Mouse (Mus musculus): ENCODE results near the gene Rer1. TPM values are rescaled to one million over a fixed set of nuclear protein-coding genes. Genes with fewer than 3 reads are reported as not detected.

Rer1 gene
- polyA plus RNA-seq (2012; ENCODE audit: insufficient read depth, low replicate concordance) = 18.8 and 58.8 TPM in 2 replicates

- peak; percentile 99 for TF ChIP-seq FLI1 (IDR thresholded peaks at IDR 0.05; ENCODE audit: low read length)
- no peak for TF ChIP-seq GATA1 (IDR thresholded peaks at IDR 0.05; ENCODE audit: borderline replicate concordance, low read length)
- H3K27me3 ChIP-seq (replicated peaks) = no peaks in the 10 kb centered on the region
- H3K36me3 ChIP-seq (replicated peaks; ENCODE audit: low read length) = peaks cover 49% of the 10 kb centered on the region
- no peaks in the 10 kb centered on the region for H3K9me3 ChIP-seq
- H3K4me1 ChIP-seq = peaks cover 54% of the 10 kb centered on the region
- peak within 1 kb of the TSS; percentile 99 for H3K4me3 ChIP-seq (replicated peaks)
Measured at GRCm38 (mm10) chr4:155086108-155087024, at the start of gene Rer1, which contains the start of gene Morn1. TSS of gene Rer1 (minus strand) at chr4:155086382. TSS of gene Morn1 (plus strand) at chr4:155086577.

- peaks cover 4% of the 10 kb centered on the region for H3K36me3 ChIP-seq (replicated peaks; ENCODE audit: low read length)
- peaks cover 47% of the 10 kb centered on the region for H3K27me3 ChIP-seq (replicated peaks)
- peak overlapping the region; percentile 19 for H3K4me3 ChIP-seq (replicated peaks)
- TF ChIP-seq GATA1 (IDR thresholded peaks at IDR 0.05; ENCODE audit: borderline replicate concordance, low read length) (no peak), FLI1 (IDR thresholded peaks at IDR 0.05; ENCODE audit: low read length) (no peak)
- peaks cover 8% of the 10 kb centered on the region for H3K9me3 ChIP-seq
- H3K4me1 ChIP-seq = peaks cover 54% of the 10 kb centered on the region
Measured at GRCm38 (mm10) chr4:155134686-155135172, 48.5 kb upstream of the Rer1 start.

- Histone ChIP-seq H3K4me1 (peaks cover 63% of the 10 kb centered on the region), H3K9me3 (peaks cover 8% of the 10 kb centered on the region), H3K4me3 (replicated peaks) (no peak overlapping the region), H3K27me3 (replicated peaks) (peaks cover 47% of the 10 kb centered on the region), H3K36me3 (replicated peaks; ENCODE audit: low read length) (peaks cover 11% of the 10 kb centered on the region)
- TF ChIP-seq FLI1 (IDR thresholded peaks at IDR 0.05; ENCODE audit: low read length) (no peak), GATA1 (IDR thresholded peaks at IDR 0.05; ENCODE audit: borderline replicate concordance, low read length) (no peak)
Measured at GRCm38 (mm10) chr4:155133658-155134417, 47.7 kb upstream of the Rer1 start.

- Histone ChIP-seq H3K27me3 (replicated peaks) (peaks cover 47% of the 10 kb centered on the region), H3K9me3 (peaks cover 8% of the 10 kb centered on the region), H3K36me3 (replicated peaks; ENCODE audit: low read length) (peaks cover 14% of the 10 kb centered on the region), H3K4me3 (replicated peaks) (no peak overlapping the region), H3K4me1 (peaks cover 70% of the 10 kb centered on the region)
- TF ChIP-seq GATA1 (IDR thresholded peaks at IDR 0.05; ENCODE audit: borderline replicate concordance, low read length) (no peak), FLI1 (IDR thresholded peaks at IDR 0.05; ENCODE audit: low read length) (no peak)
Measured at GRCm38 (mm10) chr4:155133188-155133587, 47.0 kb upstream of the Rer1 start.

- peaks cover 35% of the 10 kb centered on the region for H3K27me3 ChIP-seq (replicated peaks)
- H3K9me3 ChIP-seq = peaks cover 1% of the 10 kb centered on the region
- H3K4me3 ChIP-seq (replicated peaks) = no peak overlapping the region
- TF ChIP-seq GATA1 (IDR thresholded peaks at IDR 0.05; ENCODE audit: borderline replicate concordance, low read length) (no peak), FLI1 (IDR thresholded peaks at IDR 0.05; ENCODE audit: low read length) (no peak)
- H3K36me3 ChIP-seq (replicated peaks; ENCODE audit: low read length) = peaks cover 14% of the 10 kb centered on the region
- peaks cover 81% of the 10 kb centered on the region for H3K4me1 ChIP-seq
Measured at GRCm38 (mm10) chr4:155130616-155131015, 44.4 kb upstream of the Rer1 start.

GRCm38 (mm10) chr4:155129996-155130395 is 43.8 kb upstream of the Rer1 start:
- Histone ChIP-seq H3K4me3 (replicated peaks) (no peak overlapping the region), H3K9me3 (no peaks in the 10 kb centered on the region), H3K27me3 (replicated peaks) (peaks cover 29% of the 10 kb centered on the region), H3K36me3 (replicated peaks; ENCODE audit: low read length) (peaks cover 14% of the 10 kb centered on the region), H3K4me1 (peaks cover 82% of the 10 kb centered on the region)
- TF ChIP-seq FLI1 (IDR thresholded peaks at IDR 0.05; ENCODE audit: low read length) (no peak), GATA1 (IDR thresholded peaks at IDR 0.05; ENCODE audit: borderline replicate concordance, low read length) (no peak)

GRCm38 (mm10) chr4:155129132-155129917 is 43.1 kb upstream of the Rer1 start:
- Histone ChIP-seq H3K9me3 (no peaks in the 10 kb centered on the region), H3K4me1 (peaks cover 84% of the 10 kb centered on the region), H3K27me3 (replicated peaks) (peaks cover 23% of the 10 kb centered on the region), H3K36me3 (replicated peaks; ENCODE audit: low read length) (peaks cover 15% of the 10 kb centered on the region), H3K4me3 (replicated peaks) (no peak overlapping the region)
- no peak for TF ChIP-seq FLI1 (IDR thresholded peaks at IDR 0.05; ENCODE audit: low read length)
- TF ChIP-seq GATA1 (IDR thresholded peaks at IDR 0.05; ENCODE audit: borderline replicate concordance, low read length) = no peak

- Histone ChIP-seq H3K4me3 (replicated peaks) (peak overlapping the region; percentile 31), H3K4me1 (peaks cover 84% of the 10 kb centered on the region), H3K9me3 (peaks cover 3% of the 10 kb centered on the region; the same call in 1 of the 2 replicates), H3K27me3 (replicated peaks) (peaks cover 14% of the 10 kb centered on the region), H3K36me3 (replicated peaks; ENCODE audit: low read length) (peaks cover 24% of the 10 kb centered on the region)
- no peak for TF ChIP-seq FLI1 (IDR thresholded peaks at IDR 0.05; ENCODE audit: low read length)
- no peak for TF ChIP-seq GATA1 (IDR thresholded peaks at IDR 0.05; ENCODE audit: borderline replicate concordance, low read length)
Measured at GRCm38 (mm10) chr4:155128411-155128810, 42.2 kb upstream of the Rer1 start.

Data from megakaryocyte, embryonic 14.5 days (primary cell).